Mouse (Mus musculus) liver, embryonic 14.5 days (tissue): ENCODE data around the gene Slc45a3. TPM values are rescaled to one million over a fixed set of nuclear protein-coding genes. Genes with fewer than 3 reads are reported as not detected.

ENCODE experiments used
- ATAC-seq: fragments of 200-750 bp; cut with Nextera tagmentation; 2 replicates; pipeline ENCODE4 v1.8.0; 2017; ENCODE audit warnings: moderate number of reproducible peaks, mild to moderate bottlenecking, moderate library complexity; ENCODE audit not compliant: insufficient read depth
- DNase-seq, 3 experiments: peaks; one replicate each; pipeline ENCODE4 v3.0.0-alpha.2; 2012 to 2013; ENCODE audit warnings: low read depth in 3 of 3, low spot score in 3 of 3
- H3K27ac ChIP-seq: fragments of 300-500 bp; sonication (generic); 2 replicates; pipeline ENCODE4 v1.5.1; 2014; ENCODE audit warnings: moderate library complexity, mild to moderate bottlenecking, control low read depth, inconsistent platforms
- H3K27me3 ChIP-seq: fragments of 300-500 bp; sonication (generic); 2 replicates; pipeline ENCODE4 v1.6.1; 2014; ENCODE audit warnings: mild to moderate bottlenecking, low read length, moderate library complexity; ENCODE audit not compliant: control insufficient read depth, insufficient read depth
- H3K36me3 ChIP-seq: fragments of 300-500 bp; sonication (generic); replicated peaks from 2 replicates; pipeline ENCODE4 v1.6.1; 2014; ENCODE audit warnings: low read depth; ENCODE audit not compliant: control insufficient read depth, insufficient read depth
- H3K4me1 ChIP-seq, 2 experiments: fragments of 200-500 bp in 1 of 2; fragments of 300-500 bp in 1 of 2; sonication (generic) in 1 of 2; replicated peaks; 2 replicates each; pipeline ENCODE4 v1.6.1; 2012 to 2014; ENCODE audit warnings: antibody characterized with exemption in 1 of 2, inconsistent platforms in 1 of 2, low read length in 1 of 2; ENCODE audit not compliant: control insufficient read depth in 2 of 2, insufficient read depth in 2 of 2
- H3K4me2 ChIP-seq: fragments of 300-500 bp; sonication (generic); 2 replicates; pipeline ENCODE4 v1.6.1; 2014; ENCODE audit warnings: low read depth, mild to moderate bottlenecking, control low read depth, moderate library complexity
- H3K4me3 ChIP-seq, 2 experiments: fragments of 200-500 bp in 1 of 2; fragments of 300-500 bp in 1 of 2; sonication (generic) in 1 of 2; 2 replicates each; pipeline ENCODE4 v1.5.1; 2012 to 2014; ENCODE audit warnings: low read depth in 2 of 2, low read length in 2 of 2, mild to moderate bottlenecking in 2 of 2, control low read depth in 1 of 2, inconsistent platforms in 1 of 2, moderate library complexity in 1 of 2; ENCODE audit not compliant: insufficient read depth in 1 of 2
- H3K9ac ChIP-seq: fragments of 300-500 bp; sonication (generic); replicated peaks from 2 replicates; pipeline ENCODE4 v1.6.1; 2014; ENCODE audit warnings: mild to moderate bottlenecking, control low read depth, moderate library complexity
- H3K9me3 ChIP-seq: fragments of 300-500 bp; sonication (generic); 2 replicates; pipeline ENCODE4 v1.6.1; 2016; ENCODE audit warnings: low read length, mixed read lengths; ENCODE audit not compliant: control insufficient read depth
- CTCF ChIP-seq: IDR thresholded peaks from 2 replicates; pipeline ENCODE4 v1.5.1; 2016; ENCODE audit warnings: antibody characterized with exemption, low read depth, control low read depth
- EP300 ChIP-seq: IDR thresholded peaks from 2 replicates; pipeline ENCODE4 v1.6.1; 2016; ENCODE audit warnings: antibody characterized with exemption, low read depth
- WGBS: fragments of 180-500 bp; shearing (Covaris S2); extraction: QIAGEN DNeasy Blood & Tissue Kit; methylation state at CpG from one replicate; pipeline ENCODE4 v1.1.7; 2014; ENCODE audit not compliant: insufficient replicate concordance; 5-methylcytosine and 5-hydroxymethylcytosine counted together
- polyA plus RNA-seq, 2 experiments: library from polyadenylated mRNA; depleted of rRNA in 1 of 2; stranded (reverse) in 1 of 2; unstranded in 1 of 2; fragments of >200 nt; fragmentation: Nextera tagmentation in 1 of 2; extraction: Ambion mirVana in 1 of 2; gene quantifications; 2 replicates each; pipeline versions ENCODE4 v1.2.1 to v1.2.3; 2012 to 2014

Slc45a3 gene
- polyA plus RNA-seq, 2 experiments = 1.8 to 1.9 TPM

DNA sequence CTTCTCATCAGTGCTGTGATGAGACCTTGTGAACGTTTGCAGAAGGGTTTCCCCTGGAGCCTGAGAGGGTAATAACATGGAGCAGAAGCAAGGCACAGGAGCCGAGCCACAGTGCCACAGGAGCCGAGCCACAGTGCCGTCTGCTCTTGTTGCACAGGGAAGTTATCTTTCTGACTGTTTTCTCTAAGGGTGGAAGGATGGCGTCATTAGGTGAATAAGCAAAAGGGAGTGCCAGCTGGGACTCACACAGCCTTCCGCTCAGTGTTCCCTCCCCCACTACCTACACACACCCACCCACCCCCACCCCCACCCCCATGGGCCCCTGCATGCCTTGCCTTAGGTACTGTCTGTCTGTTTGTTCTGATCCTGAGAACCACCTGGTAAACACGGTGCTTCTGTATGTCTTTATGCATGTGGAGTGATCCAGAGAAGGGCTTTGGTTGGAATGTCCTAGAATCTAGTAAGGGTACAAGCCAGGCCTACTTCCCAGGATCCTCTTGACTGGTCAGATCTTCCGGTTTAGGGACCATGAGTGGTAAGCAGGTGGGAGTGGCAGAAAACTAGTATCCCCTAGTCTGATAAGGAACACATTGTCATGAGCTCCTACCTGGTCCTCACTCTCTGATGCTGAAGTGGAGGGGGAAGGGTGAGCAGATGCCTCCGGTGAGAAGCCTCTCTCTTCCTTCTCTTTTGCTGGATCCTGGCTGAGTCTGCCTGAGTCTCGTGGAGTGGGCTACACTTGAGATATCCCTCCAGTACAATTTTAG lies 16.9 kb upstream of the Slc45a3 start:
- Histone ChIP-seq H3K4me3 (no peak overlapping the region), H3K9me3 (no peaks in the 10 kb centered on the region), H3K27me3 (no peaks in the 10 kb centered on the region), H3K36me3 (no peaks in the 10 kb centered on the region), H3K4me1 (peaks cover 0 to 15% of the 10 kb centered on the region in 2 experiments; a peak in 2 of 4 replicates), H3K27ac (no peak overlapping the region), H3K9ac (no peak overlapping the region), H3K4me2 (no peak overlapping the region)
- no peak for TF ChIP-seq EP300
- TF ChIP-seq CTCF = no peak
- ATAC-seq (no peak), DNase-seq (no peak)
- 17% methylated on average over 10 of the region's 10 CpGs for WGBS

DNA sequence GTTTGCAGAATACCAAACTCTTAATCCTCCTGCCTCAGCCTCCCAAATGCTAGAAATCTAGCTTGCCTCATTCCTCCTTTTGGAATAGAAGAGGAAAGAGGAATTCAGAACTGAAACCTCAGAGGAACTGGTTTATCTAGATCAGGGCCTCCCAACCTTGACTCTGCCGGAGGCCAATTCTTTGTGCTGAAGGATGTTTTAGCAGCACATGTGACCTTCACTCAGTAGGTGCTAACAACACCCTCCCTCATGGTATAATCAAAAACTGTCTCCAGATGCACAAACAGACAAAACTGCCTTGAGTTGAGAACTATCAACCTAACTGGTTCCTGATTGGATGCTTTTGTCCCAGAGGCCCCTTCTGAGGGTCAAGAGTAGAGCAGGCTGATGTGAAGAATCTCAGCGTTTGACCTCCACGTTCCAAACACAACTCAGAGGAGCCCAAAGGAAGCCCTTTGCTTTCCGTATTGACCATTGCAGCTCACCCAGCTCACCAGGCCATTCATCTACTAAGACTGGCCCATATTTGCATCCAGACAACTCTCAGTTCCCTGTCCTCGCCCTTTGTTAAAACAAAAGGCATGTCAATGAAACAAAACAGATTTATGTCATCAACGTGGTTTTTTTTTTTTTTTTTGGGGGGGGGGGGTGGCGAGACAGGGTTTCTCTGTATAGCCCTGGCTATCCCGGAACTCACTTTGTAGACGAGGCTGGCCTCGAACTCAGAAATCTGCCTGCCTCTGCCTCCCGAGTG lies 16.1 kb upstream of the Slc45a3 start:
- no peak for TF ChIP-seq EP300
- no peak for TF ChIP-seq CTCF
- H3K9me3 ChIP-seq = no peaks in the 10 kb centered on the region
- no peak for ATAC-seq
- no peaks in the 10 kb centered on the region for H3K27me3 ChIP-seq
- peaks cover 0 to 15% of the 10 kb centered on the region in 2 experiments; a peak in 2 of 4 replicates for H3K4me1 ChIP-seq
- H3K36me3 ChIP-seq = no peaks in the 10 kb centered on the region
- no peak overlapping the region for H3K4me3 ChIP-seq
- no peak overlapping the region for H3K27ac ChIP-seq
- H3K9ac ChIP-seq = no peak overlapping the region
- no peak for DNase-seq
- no peak overlapping the region for H3K4me2 ChIP-seq
- 61% methylated on average over 11 of the region's 11 CpGs for WGBS

DNA sequence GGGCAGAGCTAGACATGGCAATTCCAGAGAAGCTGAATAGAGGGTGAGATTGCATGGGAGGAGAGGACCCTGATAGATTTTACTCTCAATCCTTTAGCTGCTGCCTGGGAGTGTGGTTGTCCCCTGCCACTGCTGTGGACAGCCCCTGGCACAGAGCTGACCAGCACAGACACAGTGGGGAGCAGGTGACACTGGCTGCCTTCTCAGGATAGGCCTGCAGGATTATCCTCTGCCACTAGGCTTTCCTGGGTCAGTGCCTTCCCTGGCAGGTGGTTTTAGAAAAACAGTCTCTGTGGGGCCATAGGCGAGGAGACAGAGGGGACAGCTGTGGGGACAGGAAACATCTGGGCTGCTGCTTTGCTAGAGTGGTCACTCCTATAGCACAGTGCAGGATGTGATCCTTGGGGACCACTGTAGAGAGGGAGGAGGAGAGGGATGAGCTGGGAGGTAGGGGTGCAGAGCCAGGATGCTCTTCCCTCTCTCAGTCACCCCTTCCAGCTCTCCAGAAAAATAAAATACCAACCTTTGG lies 14.7 kb upstream of the Slc45a3 start:
- Histone ChIP-seq H3K9me3 (no peaks in the 10 kb centered on the region), H3K36me3 (no peaks in the 10 kb centered on the region), H3K4me2 (no peak overlapping the region), H3K27ac (no peak overlapping the region), H3K4me3 (no peak overlapping the region), H3K27me3 (no peaks in the 10 kb centered on the region), H3K4me1 (peaks cover 0 to 10% of the 10 kb centered on the region in 2 experiments; a peak in 2 of 4 replicates), H3K9ac (no peak overlapping the region)
- ATAC-seq (no peak), DNase-seq (no peak)
- WGBS = 45% methylated on average over 1 of the region's 1 CpGs
- TF ChIP-seq CTCF (no peak), EP300 (no peak)

DNA sequence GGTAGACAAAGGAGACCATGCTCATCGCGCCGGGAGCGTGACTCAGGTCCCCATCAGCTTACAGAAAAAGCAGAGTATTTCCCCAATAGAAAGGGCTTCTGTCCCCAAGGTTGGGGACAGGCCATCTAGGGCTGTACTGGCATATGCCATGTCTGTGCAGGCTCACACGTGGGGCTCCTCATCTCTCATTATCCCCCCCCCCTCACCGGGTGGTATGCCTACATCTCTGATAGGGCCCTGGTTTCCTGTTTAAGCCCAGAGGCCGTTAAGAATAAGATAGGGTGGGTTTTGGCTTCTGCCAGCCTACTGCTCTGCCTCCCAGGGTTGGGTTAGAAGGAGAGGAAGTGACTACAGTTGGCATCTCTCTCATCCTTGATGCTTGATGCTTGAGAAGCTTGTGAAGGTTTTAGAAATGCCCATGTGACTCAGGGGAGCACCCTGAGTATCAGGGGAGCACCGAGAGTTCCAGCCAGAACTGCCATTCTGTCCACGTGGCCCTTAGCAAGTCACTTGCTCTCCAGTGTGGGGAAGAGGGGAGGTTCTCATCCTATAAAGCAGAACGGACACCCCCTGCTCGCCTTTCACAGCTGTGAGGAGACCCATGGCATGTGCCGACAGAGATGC lies 8.4 kb upstream of the Slc45a3 start:
- H3K4me1 ChIP-seq = peaks cover 0 to 2% of the 10 kb centered on the region in 2 experiments; a peak in 1 of 4 replicates
- H3K36me3 ChIP-seq = no peaks in the 10 kb centered on the region
- H3K27me3 ChIP-seq = no peaks in the 10 kb centered on the region
- 32% methylated on average over 12 of the region's 12 CpGs for WGBS
- H3K4me3 ChIP-seq = no peak overlapping the region
- TF ChIP-seq CTCF (no peak), EP300 (no peak)
- H3K9me3 ChIP-seq = no peaks in the 10 kb centered on the region
- no peak overlapping the region for H3K4me2 ChIP-seq
- DNase-seq (no peak), ATAC-seq (peak; percentile 39; the same call in 1 of the 2 replicates)
- no peak overlapping the region for H3K9ac ChIP-seq
- H3K27ac ChIP-seq = no peak overlapping the region
